In genomic region chr12:13626803-13627706, GRCm38 (mm10) we compare ENCODE assay signal across 9 mouse cellular contexts.
DNase-seq lines count a peak whose midpoint lies in the region; ATAC-seq and TF ChIP-seq lines count a peak whose summit lies in the region.
"Had no signal": no experiment of that assay in that cellular context is flagged by ENCODE, and none has a peak within 500 bp of the region (broad histone marks: within the 10 kb centered on the region; RNA-seq: fewer than 3 reads in every experiment).

No protein-coding gene starts in this region.

- H3K36me3 ChIP-seq in hindbrain, embryonic 15.5 days = no peaks in the 10 kb centered on the region
- no peaks in the 10 kb centered on the region for H3K36me3 ChIP-seq in stomach, postnatal 0 days (ENCODE audit: control insufficient read depth, insufficient read depth, low read length)
- H3K36me3 ChIP-seq: heart, embryonic 15.5 days had no signal

- no peaks in the 10 kb centered on the region for H3K27me3 ChIP-seq in hindbrain, embryonic 15.5 days
- H3K27me3 ChIP-seq in stomach, postnatal 0 days (ENCODE audit: control insufficient read depth, insufficient read depth, low read length) = no peaks in the 10 kb centered on the region
- H3K27me3 ChIP-seq: heart, embryonic 15.5 days had no signal

- peak; percentile 64 for TF ChIP-seq CTCF in stomach, postnatal 0 days (IDR thresholded peaks at IDR 0.05; ENCODE audit: low read depth)

- H3K4me1 ChIP-seq in hindbrain, embryonic 15.5 days (replicated peaks) = 0 out of 2 replicates have a peak, but pooled peaks cover 3% of the 10 kb centered on the region
- no peaks in the 10 kb centered on the region for H3K4me1 ChIP-seq in stomach, postnatal 0 days (replicated peaks; ENCODE audit: control insufficient read depth, insufficient read depth)
- H3K4me1 ChIP-seq: heart, embryonic 15.5 days had no signal

- H3K27ac ChIP-seq in hindbrain, embryonic 15.5 days (replicated peaks) = no peak overlapping the region
- no peak overlapping the region for H3K27ac ChIP-seq in stomach, postnatal 0 days (replicated peaks)
- H3K27ac ChIP-seq: heart, embryonic 15.5 days had no signal

- peak; percentile 3 for DNase-seq in cerebellum, adult 8-10 months
- peak; percentile 20 for DNase-seq in right cerebral cortex, postnatal 4 days
- DNase-seq in right cerebral cortex, adult 2 months (ENCODE audit: low spot score in 2 of 2) = no peak
- DNase-seq in stomach, postnatal 0 days (ENCODE audit: low spot score) = no peak
- no peak for DNase-seq in urinary bladder, postnatal 14 days (ENCODE audit: low spot score)
- DNase-seq in frontal cortex, postnatal 36 days (ENCODE audit: low spot score in 2 of 2) = no peak

- 26% methylated on average over 12 of the region's 12 CpGs for WGBS in hindbrain, embryonic 15.5 days
- 56% methylated on average over 12 of the region's 12 CpGs for WGBS in stomach, postnatal 0 days

- TF ChIP-seq EP300 in stomach, postnatal 0 days (optimal IDR thresholded peaks at IDR 0.05) = no peak

- no peak for ATAC-seq in cerebellum, adult (ENCODE audit: insufficient number of reproducible peaks, low FRiP score, low TSS enrichment)
- peak; percentile 74; the same call in 1 of the 2 replicates for ATAC-seq in hindbrain, embryonic 15.5 days (ENCODE audit: low FRiP score, low read depth)
- ATAC-seq in stomach, postnatal 0 days (ENCODE audit: low FRiP score, low TSS enrichment) = no peak

- H3K4me2 ChIP-seq in hindbrain, embryonic 15.5 days = no peak overlapping the region
- no peak overlapping the region for H3K4me2 ChIP-seq in stomach, postnatal 0 days (replicated peaks; ENCODE audit: low read depth)
- H3K4me2 ChIP-seq: heart, embryonic 15.5 days had no signal

- no peak overlapping the region for H3K4me3 ChIP-seq in hindbrain, embryonic 15.5 days
- H3K4me3 ChIP-seq in stomach, postnatal 0 days (ENCODE audit: low read depth, low read length) = no peak overlapping the region
- H3K4me3 ChIP-seq: heart, embryonic 15.5 days had no signal

- H3K9me3 ChIP-seq in hindbrain, embryonic 15.5 days = no peaks in the 10 kb centered on the region
- H3K9me3 ChIP-seq in stomach, postnatal 0 days (ENCODE audit: control insufficient read depth, low read length) = no peaks in the 10 kb centered on the region
- H3K9me3 ChIP-seq: heart, embryonic 15.5 days had no signal

- no peak overlapping the region for H3K9ac ChIP-seq in hindbrain, embryonic 15.5 days
- no peak overlapping the region for H3K9ac ChIP-seq in stomach, postnatal 0 days (ENCODE audit: low read length)
- H3K9ac ChIP-seq: heart, embryonic 15.5 days had no signal

Comparison
In these comparisons a context has a peak if more than half of its experiments do, and no peak if none do; other contexts are left out.
1. DNase-seq: peak in cerebellum, adult 8-10 months (single experiment) and right cerebral cortex, postnatal 4 days (single experiment); none in right cerebral cortex, adult 2 months (0 of 2), stomach, postnatal 0 days (single experiment), urinary bladder, postnatal 14 days (single experiment) and frontal cortex, postnatal 36 days (0 of 2).